Mouse (Mus musculus) kidney, postnatal 14 days (tissue): ENCODE measurements at regions not wholly inside any gene's neighbourhood (a gene's known extent, or its start where the extent isn't known, plus 50 kb on each side); places are given as distances from the start of the nearest gene placed in this dataset.

Source experiments
- DNase-seq: peaks from one replicate; pipeline ENCODE4 v3.0.0; 2022; ENCODE audit warnings: mixed read lengths

DNA sequence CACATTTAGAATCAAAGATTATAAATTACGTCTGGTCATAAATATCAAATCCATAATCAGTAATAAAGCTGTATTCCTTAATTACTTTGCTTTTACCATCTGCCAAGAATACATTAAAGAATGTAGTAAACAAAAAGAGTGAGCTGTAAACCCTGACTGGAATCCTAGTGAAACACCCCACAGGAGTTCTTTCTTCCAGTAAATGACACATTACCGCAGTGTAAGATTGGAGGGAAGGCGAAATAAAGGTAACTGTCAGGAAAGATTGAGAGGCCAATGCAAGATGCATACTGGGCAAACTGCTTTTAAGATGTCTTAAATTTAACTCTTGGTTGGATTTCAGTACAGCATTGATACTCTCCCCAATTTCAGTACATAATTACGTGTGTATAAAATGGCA lies 772.0 kb downstream of the Hace1 start:
- DNase-seq = no peak

DNA sequence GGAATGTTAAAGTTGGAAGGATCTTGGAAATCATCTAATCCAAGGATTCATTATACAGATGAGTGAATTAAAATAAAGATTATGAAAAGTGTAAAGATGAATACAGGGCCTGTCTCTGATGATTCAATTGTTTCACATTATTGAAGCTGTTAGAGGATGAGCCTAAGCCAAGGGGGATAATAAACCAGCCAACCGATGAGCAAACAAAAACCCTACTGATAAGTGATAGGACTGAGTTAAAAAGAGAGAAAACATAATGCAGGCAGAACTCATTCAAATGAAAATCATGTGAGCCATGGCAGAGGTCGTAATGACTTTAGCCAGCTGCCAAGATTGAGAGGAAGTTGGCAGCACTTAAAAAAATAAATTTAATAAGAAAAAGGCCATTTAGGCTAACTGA lies 772.6 kb downstream of the Hace1 start:
- no peak for DNase-seq

DNA sequence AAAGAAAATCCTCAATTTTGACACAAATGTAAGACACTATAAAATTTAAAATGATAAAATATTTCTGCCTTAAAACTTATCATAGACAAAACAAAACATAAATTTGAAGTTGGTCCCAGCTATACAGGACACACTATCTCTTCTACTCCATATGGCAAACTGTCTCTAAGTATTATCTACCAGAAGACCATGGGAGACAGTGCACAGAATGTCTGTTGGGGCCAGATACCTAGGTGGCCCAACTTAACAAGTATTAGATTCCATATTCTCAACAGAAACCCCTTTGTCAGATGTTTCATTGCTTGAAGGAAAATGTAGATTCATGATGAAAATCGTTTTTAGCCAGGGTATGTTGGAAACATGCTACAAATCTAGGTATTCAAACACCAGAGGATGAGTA lies 779.1 kb downstream of the Hace1 start:
- DNase-seq = no peak

GRCm38 (mm10) chr10:46373715-46374475 lies 796.3 kb downstream of the Hace1 start:
- no peak for DNase-seq

GRCm38 (mm10) chr10:46374646-46375045 lies 797.0 kb downstream of the Hace1 start:
- no peak for DNase-seq

- no peak for DNase-seq
These were observed 819.5 kb downstream of the Hace1 start for GRCm38 (mm10) chr10:46397089-46397488.

DNA sequence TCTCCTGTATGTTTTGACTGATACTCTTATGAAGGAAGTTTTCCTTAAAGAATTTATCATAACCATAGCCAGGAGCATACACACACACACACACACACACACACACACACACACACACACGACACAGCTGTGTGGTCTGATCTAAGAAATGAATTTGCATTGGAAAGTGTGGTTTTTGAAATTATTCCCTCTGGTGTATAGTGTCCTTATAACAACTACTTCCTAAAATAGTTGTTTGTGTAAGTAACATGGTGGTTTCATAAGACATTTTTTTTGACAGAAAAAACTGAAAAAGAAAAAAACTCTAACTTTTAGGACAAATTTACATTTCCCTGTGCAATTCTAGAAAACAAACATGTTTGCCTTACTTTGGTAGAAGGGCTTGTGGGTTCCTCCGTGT lies 826.3 kb downstream of the Hace1 start:
- DNase-seq = no peak
